ENCODE assay signal across 10 mouse cellular contexts in genomic region chr11:21399186-21399681, GRCm38 (mm10). TPM values are rescaled to one million over a fixed set of nuclear protein-coding genes. Genes with fewer than 3 reads are reported as not detected.
A peak's percentile ranks its signal among the peaks of the same experiment; 100 is the strongest.
DNase-seq lines count a peak whose midpoint lies in the region; ATAC-seq and TF ChIP-seq lines count a peak whose summit lies in the region.
"Had no signal": no experiment of that assay in that cellular context is flagged by ENCODE, and none has a peak within 500 bp of the region (broad histone marks: within the 10 kb centered on the region; RNA-seq: fewer than 3 reads in every experiment).

No protein-coding gene starts in this region.

- no peak for TF ChIP-seq CTCF in lung, postnatal 0 days (IDR thresholded peaks at IDR 0.05)

- ATAC-seq in embryonic facial prominence, embryonic 11.5 days (replicated peaks; ENCODE audit: insufficient number of reproducible peaks, low FRiP score, low TSS enrichment, low read depth) = no peak
- ATAC-seq in heart, embryonic 15.5 days (replicated peaks; ENCODE audit: insufficient number of reproducible peaks, insufficient read depth, low FRiP score, low read depth) = peak; percentile 62; the same call in 1 of the 2 replicates
- ATAC-seq in lung, postnatal 0 days = peak; percentile 67
- no peak for ATAC-seq in hindbrain, embryonic 13.5 days (ENCODE audit: low FRiP score)

- H3K36me3 ChIP-seq in embryonic facial prominence, embryonic 11.5 days (replicated peaks; ENCODE audit: control insufficient read depth, insufficient read depth, low read depth, low read length) = no peaks in the 10 kb centered on the region
- H3K36me3 ChIP-seq in embryonic facial prominence, embryonic 10.5 days (replicated peaks) = no peaks in the 10 kb centered on the region
- no peaks in the 10 kb centered on the region for H3K36me3 ChIP-seq in heart, embryonic 15.5 days
- no peaks in the 10 kb centered on the region for H3K36me3 ChIP-seq in lung, postnatal 0 days (ENCODE audit: insufficient read depth, low read length)
- no peaks in the 10 kb centered on the region for H3K36me3 ChIP-seq in hindbrain, embryonic 13.5 days

- H3K9me3 ChIP-seq in embryonic facial prominence, embryonic 11.5 days (replicated peaks; ENCODE audit: control insufficient read depth, low read length) = no peaks in the 10 kb centered on the region
- 0 out of 2 replicates have a peak, but pooled peaks cover 2% of the 10 kb centered on the region for H3K9me3 ChIP-seq in embryonic facial prominence, embryonic 10.5 days
- H3K9me3 ChIP-seq in heart, embryonic 15.5 days (replicated peaks) = no peaks in the 10 kb centered on the region
- no peaks in the 10 kb centered on the region for H3K9me3 ChIP-seq in lung, postnatal 0 days (ENCODE audit: low read length)
- no peaks in the 10 kb centered on the region for H3K9me3 ChIP-seq in hindbrain, embryonic 13.5 days

- no peak overlapping the region for H3K27ac ChIP-seq in embryonic facial prominence, embryonic 11.5 days (replicated peaks; ENCODE audit: low read depth, low read length)
- H3K27ac ChIP-seq in embryonic facial prominence, embryonic 10.5 days (replicated peaks) = no peak overlapping the region
- H3K27ac ChIP-seq in heart, embryonic 15.5 days = peak overlapping the region; percentile 87
- H3K27ac ChIP-seq in lung, postnatal 0 days (ENCODE audit: low read length) = peak overlapping the region; percentile 72
- H3K27ac ChIP-seq in hindbrain, embryonic 13.5 days = no peak overlapping the region

- TF ChIP-seq EP300 in lung, postnatal 0 days (IDR thresholded peaks at IDR 0.05) = 0 out of 2 replicates have a peak, but pooled peaks have one; percentile 28

- no peak overlapping the region for H3K4me3 ChIP-seq in embryonic facial prominence, embryonic 11.5 days (ENCODE audit: low read depth, low read length)
- no peak overlapping the region for H3K4me3 ChIP-seq in embryonic facial prominence, embryonic 10.5 days
- no peak overlapping the region for H3K4me3 ChIP-seq in heart, embryonic 15.5 days
- no peak overlapping the region for H3K4me3 ChIP-seq in lung, postnatal 0 days (ENCODE audit: low read depth, low read length)
- no peak overlapping the region for H3K4me3 ChIP-seq in hindbrain, embryonic 13.5 days

- peak; percentile 5 for DNase-seq in embryonic facial prominence, embryonic 11.5 days (ENCODE audit: low spot score)
- DNase-seq in embryonic facial prominence, embryonic 10.5 days (ENCODE audit: low spot score) = no peak
- peak; percentile 39 for DNase-seq in embryo, embryonic 10.5 days (ENCODE audit: low spot score)
- peak; percentile 75 for DNase-seq in lung, postnatal 0 days (ENCODE audit: low spot score)
- no peak for DNase-seq in cerebellum, adult 11-12 months
- DNase-seq in spleen, adult 18-20 months = no peak
- DNase-seq: cerebellum, adult 2 months had no signal

- WGBS in embryonic facial prominence, embryonic 11.5 days = 51% methylated on average over 5 of the region's 5 CpGs
- WGBS in embryonic facial prominence, embryonic 10.5 days = 54% methylated on average over 5 of the region's 5 CpGs
- WGBS in heart, embryonic 15.5 days = 17% methylated on average over 5 of the region's 5 CpGs
- 27% methylated on average over 5 of the region's 5 CpGs for WGBS in lung, postnatal 0 days
- 64% methylated on average over 5 of the region's 5 CpGs for WGBS in hindbrain, embryonic 13.5 days

- no peak overlapping the region for H3K9ac ChIP-seq in embryonic facial prominence, embryonic 11.5 days (replicated peaks; ENCODE audit: low read length)
- 0 out of 2 replicates have a peak overlapping the region, but pooled peaks have one; percentile 18 for H3K9ac ChIP-seq in heart, embryonic 15.5 days
- H3K9ac ChIP-seq in lung, postnatal 0 days (replicated peaks; ENCODE audit: low read depth) = no peak overlapping the region
- H3K9ac ChIP-seq in hindbrain, embryonic 13.5 days = no peak overlapping the region

- H3K4me1 ChIP-seq in embryonic facial prominence, embryonic 11.5 days (ENCODE audit: control insufficient read depth, insufficient read depth, low read length) = no peaks in the 10 kb centered on the region
- H3K4me1 ChIP-seq in embryonic facial prominence, embryonic 10.5 days = 0 out of 2 replicates have a peak, but pooled peaks cover 4% of the 10 kb centered on the region
- peaks cover 14% of the 10 kb centered on the region for H3K4me1 ChIP-seq in heart, embryonic 15.5 days (replicated peaks)
- H3K4me1 ChIP-seq in lung, postnatal 0 days (ENCODE audit: insufficient read depth, low read depth, low read length) = peaks cover 18% of the 10 kb centered on the region; the same call in 1 of the 2 replicates
- H3K4me1 ChIP-seq in hindbrain, embryonic 13.5 days (replicated peaks) = no peaks in the 10 kb centered on the region

- no peak overlapping the region for H3K4me2 ChIP-seq in embryonic facial prominence, embryonic 11.5 days (ENCODE audit: low read depth, low read length)
- no peak overlapping the region for H3K4me2 ChIP-seq in heart, embryonic 15.5 days
- no peak overlapping the region for H3K4me2 ChIP-seq in lung, postnatal 0 days (replicated peaks; ENCODE audit: low read depth, low read length)
- no peak overlapping the region for H3K4me2 ChIP-seq in hindbrain, embryonic 13.5 days
- H3K4me2 ChIP-seq: midbrain, embryonic 11.5 days had no signal

- H3K27me3 ChIP-seq in embryonic facial prominence, embryonic 11.5 days (ENCODE audit: control insufficient read depth, insufficient read depth, low read length) = no peaks in the 10 kb centered on the region
- no peaks in the 10 kb centered on the region for H3K27me3 ChIP-seq in embryonic facial prominence, embryonic 10.5 days (replicated peaks; ENCODE audit: low read depth, poor library complexity, severe bottlenecking)
- H3K27me3 ChIP-seq in heart, embryonic 15.5 days = no peaks in the 10 kb centered on the region
- no peaks in the 10 kb centered on the region for H3K27me3 ChIP-seq in lung, postnatal 0 days (replicated peaks; ENCODE audit: insufficient read depth, low read length)
- H3K27me3 ChIP-seq in hindbrain, embryonic 13.5 days = no peaks in the 10 kb centered on the region

RNA-seq across cellular contexts. Expression of gene Ugp2, which starts 28.2 kb away (rescaled TPM):
- 70.6 and 76.1 TPM in 2 replicates for polyA plus RNA-seq in embryonic facial prominence, embryonic 11.5 days (2014; fragmentation: Nextera tagmentation; extraction: Ambion mirVana)
- polyA plus RNA-seq in embryonic facial prominence, embryonic 10.5 days (2016; fragmentation: Nextera tagmentation; extraction: Ambion mirVana) = 53.5 and 54.2 TPM in 2 replicates
- polyA plus RNA-seq in heart, embryonic 15.5 days (2015; fragmentation: Nextera tagmentation; extraction: Ambion mirVana) = 149 and 175 TPM in 2 replicates
- polyA plus RNA-seq in lung, postnatal 0 days (2015; fragmentation: Nextera tagmentation; extraction: Ambion mirVana) = 76.4 and 92.6 TPM in 2 replicates
- 65.0 and 71.6 TPM in 2 replicates for polyA plus RNA-seq in hindbrain, embryonic 13.5 days (2015; fragmentation: Nextera tagmentation; extraction: Ambion mirVana)

Comparison
In these comparisons a context has a peak if more than half of its experiments do, and no peak if none do; other contexts are left out.
1. DNase-seq: peak in embryonic facial prominence, embryonic 11.5 days (single experiment), embryo, embryonic 10.5 days (single experiment) and lung, postnatal 0 days (single experiment); none in embryonic facial prominence, embryonic 10.5 days (single experiment), cerebellum, adult 11-12 months (single experiment) and spleen, adult 18-20 months (0 of 2).
2. ATAC-seq: peak in heart, embryonic 15.5 days (single experiment) and lung, postnatal 0 days (single experiment); none in embryonic facial prominence, embryonic 11.5 days (single experiment) and hindbrain, embryonic 13.5 days (single experiment).
3. H3K27ac ChIP-seq: peak in heart, embryonic 15.5 days (single experiment) and lung, postnatal 0 days (single experiment); none in embryonic facial prominence, embryonic 11.5 days (single experiment), embryonic facial prominence, embryonic 10.5 days (single experiment) and hindbrain, embryonic 13.5 days (single experiment).